Mouse (Mus musculus) midbrain, postnatal 0 days (tissue): Measurements from ENCODE around the gene Gm13103. TPM values are rescaled to one million over a fixed set of nuclear protein-coding genes. Genes with fewer than 3 reads are reported as not detected.
"Not testable (repeated sequence)": the region's sequence is repeated elsewhere in the genome, so short reads cannot be mapped to it uniquely, and the experiment has no call there.

Experiments used
- ATAC-seq: fragments of 200-750 bp; cut with Nextera tagmentation; 2 replicates; pipeline ENCODE4 v1.8.0; 2017; ENCODE audit warnings: moderate number of reproducible peaks, mild to moderate bottlenecking, moderate TSS enrichment, moderate library complexity; ENCODE audit not compliant: low FRiP score
- DNase-seq: peaks from one replicate; pipeline ENCODE4 v3.0.0-alpha.2; 2015; ENCODE audit warnings: low spot score
- H3K27ac ChIP-seq: fragments of 300-500 bp; sonication (generic); 2 replicates; pipeline ENCODE4 v1.5.1; 2014; ENCODE audit warnings: low read depth, mild to moderate bottlenecking, low read length, mixed read lengths
- H3K27me3 ChIP-seq: fragments of 300-500 bp; sonication (generic); 2 replicates; pipeline ENCODE4 v1.6.1; 2014; ENCODE audit warnings: low read length, control low read depth, mixed read lengths; ENCODE audit not compliant: insufficient read depth
- H3K36me3 ChIP-seq: fragments of 300-500 bp; sonication (generic); 2 replicates; pipeline ENCODE4 v1.6.1; 2014; ENCODE audit warnings: low read length, control low read depth, mixed read lengths; ENCODE audit not compliant: insufficient read depth
- H3K4me1 ChIP-seq: fragments of 300-500 bp; sonication (generic); 2 replicates; pipeline ENCODE4 v1.6.1; 2014; ENCODE audit warnings: mild to moderate bottlenecking, control low read depth, antibody characterized with exemption, low read length, mixed read lengths; ENCODE audit not compliant: insufficient read depth
- H3K4me2 ChIP-seq: fragments of 300-500 bp; sonication (generic); 2 replicates; pipeline ENCODE4 v1.6.1; 2014; ENCODE audit warnings: low read depth, mild to moderate bottlenecking, low read length, mixed read lengths; ENCODE audit not compliant: poor library complexity, severe bottlenecking
- H3K4me3 ChIP-seq: fragments of 300-500 bp; sonication (generic); 2 replicates; pipeline ENCODE4 v1.5.1; 2014; ENCODE audit warnings: low read depth, mild to moderate bottlenecking, low read length, moderate library complexity
- H3K9ac ChIP-seq: fragments of 300-500 bp; sonication (generic); replicated peaks from 2 replicates; pipeline ENCODE4 v1.6.1; 2014; ENCODE audit warnings: mild to moderate bottlenecking, low read length, moderate library complexity, mixed read lengths; ENCODE audit not compliant: poor library complexity, severe bottlenecking
- H3K9me3 ChIP-seq: fragments of 300-500 bp; sonication (generic); 2 replicates; pipeline ENCODE4 v1.6.1; 2016; ENCODE audit warnings: low read length, control low read depth
- CTCF ChIP-seq: IDR thresholded peaks from 2 replicates; pipeline ENCODE4 v1.5.1; 2016; ENCODE audit warnings: antibody characterized with exemption, mild to moderate bottlenecking
- WGBS: fragments of 180-500 bp; shearing (Covaris S2); extraction: QIAGEN DNeasy Blood & Tissue Kit; methylation state at CpG from one replicate; pipeline ENCODE4 v1.1.7; 2014; 5-methylcytosine and 5-hydroxymethylcytosine counted together
- polyA plus RNA-seq: library from polyadenylated mRNA; unstranded; fragments of >200 nt; fragmentation: Nextera tagmentation; extraction: Ambion mirVana; gene quantifications from 2 replicates; pipeline ENCODE4 v1.2.1, GENCODE M21; 2015
- total RNA-seq: library from RNA; depleted of rRNA; stranded (reverse); fragments of >200 nt; gene quantifications from 2 replicates; pipeline ENCODE4 v1.2.3, GENCODE M21; 2014; rRNA removed

The Gm13103 gene
- not detected in 2 replicates for total RNA-seq
- polyA plus RNA-seq, result not detected in 2 replicates

DNA sequence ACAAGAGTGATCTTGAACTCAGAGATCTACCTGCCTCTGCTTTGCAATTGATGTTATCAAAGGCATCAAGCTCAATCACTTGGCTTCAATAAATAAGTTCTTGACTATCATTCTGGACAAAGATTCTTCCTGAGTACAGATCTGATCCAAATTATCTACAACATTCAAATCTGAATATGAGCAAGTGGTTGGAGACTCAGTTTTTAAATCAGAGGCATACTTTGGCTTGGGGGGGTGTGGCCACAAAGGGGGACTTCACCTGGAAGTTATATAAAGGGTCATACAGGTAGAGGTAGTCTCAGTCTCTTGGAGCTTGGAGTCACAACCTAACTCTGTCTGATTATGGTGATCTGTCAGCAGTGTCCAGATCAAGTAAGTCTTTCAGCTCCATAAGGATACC, at the start of gene Gm13103:
Gene Gm13103 (plus strand): TSS at position 301 of the 400 bp plus-strand sequence.
- H3K4me2 ChIP-seq, H3K27ac ChIP-seq, H3K27me3 ChIP-seq, ATAC-seq, H3K9me3 ChIP-seq, H3K9ac ChIP-seq, DNase-seq, H3K4me1 ChIP-seq, H3K4me3 ChIP-seq, H3K36me3 ChIP-seq: not testable (repeated sequence)

DNA sequence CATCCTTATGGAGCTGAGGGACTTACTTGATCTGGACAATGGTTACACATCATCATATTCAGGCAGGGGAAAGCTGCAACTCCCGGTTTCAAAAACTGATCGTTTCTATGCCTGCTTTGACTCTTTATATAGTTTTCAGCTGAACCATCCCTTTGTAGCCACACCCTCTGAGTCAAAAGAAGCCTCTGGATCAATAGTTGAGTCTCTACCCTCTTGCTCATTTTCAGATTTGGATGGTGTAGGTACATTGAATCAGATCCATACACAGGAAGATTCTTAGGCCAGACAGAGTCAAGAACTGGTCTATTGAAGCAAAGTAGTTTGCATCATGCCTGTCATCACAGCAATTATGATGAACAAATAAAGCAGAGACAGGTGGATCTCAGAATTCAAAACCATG, 30.3 kb upstream of the Gm13103 start, which contains the start of gene Gm13084:
Gene Gm13084 (minus strand): TSS at position 101 of the 400 bp plus-strand sequence.
- Histone ChIP-seq H3K4me2 (no peak within 1 kb of the TSS), H3K4me3 (no peak within 1 kb of the TSS), H3K27me3 (no peaks in the 10 kb centered on the region), H3K27ac (no peak within 1 kb of the TSS), H3K36me3 (no peaks in the 10 kb centered on the region), H3K9ac (no peak within 1 kb of the TSS), H3K9me3 (peaks cover 18% of the 10 kb centered on the region; the same call in 1 of the 2 replicates), H3K4me1 (no peaks in the 10 kb centered on the region)
- no peak for TF ChIP-seq CTCF
- DNase-seq (no peak), ATAC-seq (no peak)
- 76% methylated on average over 2 of the region's 2 CpGs for WGBS

DNA sequence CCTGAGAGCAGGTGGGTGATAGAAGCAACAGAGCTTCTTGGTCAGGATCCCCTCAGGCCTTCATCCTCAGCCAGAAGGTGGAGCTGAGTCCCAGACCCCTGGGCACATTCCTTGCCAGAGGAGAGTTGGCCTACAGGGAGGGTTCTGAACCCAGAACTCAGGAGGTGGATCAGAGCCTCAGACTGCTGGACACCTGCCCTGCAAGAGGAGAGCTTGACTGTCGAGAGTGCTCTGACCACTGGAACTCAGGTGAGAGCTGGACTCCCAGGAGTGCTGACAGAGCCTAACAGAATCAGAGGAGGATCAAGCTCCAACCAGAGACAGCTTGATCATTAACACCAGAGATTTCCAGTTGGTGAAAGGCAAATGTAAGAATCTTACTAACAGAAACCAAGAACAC, 36.1 kb downstream of the Gm13103 start:
- not testable (repeated sequence) for H3K27me3 ChIP-seq, H3K36me3 ChIP-seq, ATAC-seq, H3K4me2 ChIP-seq, H3K4me3 ChIP-seq, DNase-seq, H3K27ac ChIP-seq, H3K9ac ChIP-seq, H3K4me1 ChIP-seq
- H3K9me3 ChIP-seq, result peaks cover 10% of the 10 kb centered on the region; the same call in 1 of the 2 replicates
- WGBS, result 83% methylated on average over 1 of the region's 1 CpGs

DNA sequence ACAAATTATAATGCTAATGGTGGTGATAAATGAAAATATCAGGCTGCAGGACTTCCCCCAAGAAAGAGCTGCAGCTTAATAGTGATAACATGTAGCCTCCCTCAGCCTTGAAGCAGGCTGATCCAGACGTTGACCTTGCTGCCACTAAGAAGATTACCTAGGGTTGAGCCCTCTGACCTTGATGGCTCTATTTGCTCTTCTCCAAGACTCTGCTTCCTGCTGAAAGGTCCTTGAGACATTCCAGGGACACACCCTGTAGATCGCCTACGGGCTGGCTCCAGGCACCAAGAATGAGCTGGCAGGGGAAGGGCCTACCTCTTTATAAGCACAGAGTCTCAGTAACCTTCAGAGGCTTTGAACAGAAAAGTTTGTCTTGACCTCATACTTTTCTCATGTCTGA, 48.1 kb downstream of the Gm13103 start:
- not testable (repeated sequence) for DNase-seq, H3K4me1 ChIP-seq, H3K9ac ChIP-seq, ATAC-seq, H3K36me3 ChIP-seq, H3K4me3 ChIP-seq, H3K27me3 ChIP-seq, H3K27ac ChIP-seq, H3K9me3 ChIP-seq, H3K4me2 ChIP-seq
- 83% methylated on average over 3 of the region's 3 CpGs for WGBS

DNA sequence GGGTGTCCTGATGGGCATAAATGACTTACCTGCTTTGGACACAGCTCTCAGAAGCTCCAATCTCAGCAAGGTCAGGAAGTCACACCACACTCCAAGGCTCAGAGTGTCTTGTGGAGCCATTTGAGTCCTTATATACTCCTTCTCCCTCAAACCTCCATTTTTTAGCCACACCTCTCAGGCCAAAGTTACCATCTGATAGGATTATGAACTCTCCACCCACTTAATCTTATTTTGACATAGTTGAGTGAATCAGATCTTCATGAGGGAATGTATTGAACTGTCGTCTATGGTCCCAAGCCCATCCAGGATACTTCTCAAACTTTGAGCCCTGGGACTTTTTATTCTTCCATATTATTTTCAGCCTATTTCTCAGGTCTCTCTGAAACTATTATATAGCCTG, 54.0 kb downstream of the Gm13103 start, which contains the start of gene Pramef6:
Gene Pramef6 (minus strand): TSS at position 101 of the 400 bp plus-strand sequence.
- 79% methylated on average over 1 of the region's 1 CpGs for WGBS

More for the DNA sequence above, 54.0 kb downstream of the Gm13103 start, which contains the start of gene Pramef6:
- H3K9ac ChIP-seq, H3K27ac ChIP-seq, H3K4me3 ChIP-seq, H3K27me3 ChIP-seq, H3K4me2 ChIP-seq, H3K9me3 ChIP-seq, H3K4me1 ChIP-seq, H3K36me3 ChIP-seq, DNase-seq, ATAC-seq: not testable (repeated sequence)

Other genes with a start within 250 kb of the Gm13103 start
- gene Gm13083, start 231.5 kb upstream of the Gm13103 start, total RNA-seq, result not detected in 2 replicates
- gene Gm13083, start 231.5 kb upstream of the Gm13103 start, polyA plus RNA-seq, result not detected in 2 replicates
- gene Gm13088, start 189.3 kb upstream of the Gm13103 start, total RNA-seq, result not detected in 2 replicates
- not detected in 2 replicates for gene Gm13088, start 189.3 kb upstream of the Gm13103 start, polyA plus RNA-seq
- not detected in 2 replicates for gene Gm13089, start 143.8 kb upstream of the Gm13103 start, total RNA-seq
- not detected in 2 replicates for gene Gm13089, start 143.8 kb upstream of the Gm13103 start, polyA plus RNA-seq
- gene Gm13078, start 127.0 kb upstream of the Gm13103 start, total RNA-seq, result not detected in 2 replicates
- gene Gm13078, start 127.0 kb upstream of the Gm13103 start, polyA plus RNA-seq, result not detected in 2 replicates
- not detected in 2 replicates for gene Gm13023, start 57.1 kb upstream of the Gm13103 start, total RNA-seq
- not detected in 2 replicates for gene Gm13023, start 57.1 kb upstream of the Gm13103 start, polyA plus RNA-seq
- not detected in 2 replicates for gene Gm13084, start 30.4 kb upstream of the Gm13103 start, total RNA-seq
- gene Gm13084, start 30.4 kb upstream of the Gm13103 start, polyA plus RNA-seq, result not detected in 2 replicates
- not detected in 2 replicates for gene Pramef6, start 53.9 kb downstream of the Gm13103 start, total RNA-seq
- gene Pramef6, start 53.9 kb downstream of the Gm13103 start, polyA plus RNA-seq, result not detected in 2 replicates
- not detected in 2 replicates for gene Pramef25, start 104.5 kb downstream of the Gm13103 start, total RNA-seq
- gene Pramef25, start 104.5 kb downstream of the Gm13103 start, polyA plus RNA-seq, result not detected in 2 replicates
- not detected in 2 replicates for gene Gm13101, start 120.5 kb downstream of the Gm13103 start, total RNA-seq
- gene Gm13101, start 120.5 kb downstream of the Gm13103 start, polyA plus RNA-seq, result not detected in 2 replicates
- gene Pramef17, start 147.9 kb downstream of the Gm13103 start, total RNA-seq, result not detected in 2 replicates
- gene Pramef17, start 147.9 kb downstream of the Gm13103 start, polyA plus RNA-seq, result not detected in 2 replicates
- not detected in 2 replicates for gene Pramel4, start 212.6 kb downstream of the Gm13103 start, total RNA-seq
- gene Pramel4, start 212.6 kb downstream of the Gm13103 start, polyA plus RNA-seq, result not detected in 2 replicates